1 mouse cellular context compared by ENCODE assay signal in genomic region chr5:135302454-135302853, GRCm38 (mm10).
TF ChIP-seq lines count a peak whose summit lies in the region.

No protein-coding gene starts in this region.

TF ChIP-seq in MEL, 35 proteins besides CTCF, POLR2A, EP300 and RAD21:
- TF ChIP-seq NRF1 (IDR thresholded peaks at IDR 0.05; ENCODE audit: insufficient read depth, low read depth, low read length, poor library complexity, severe bottlenecking) (no peak), JUND (IDR thresholded peaks at IDR 0.05; ENCODE audit: low read depth, low read length) (no peak), ZNF384 (IDR thresholded peaks at IDR 0.05; ENCODE audit: low read depth, low read length) (no peak), GABPA (IDR thresholded peaks at IDR 0.05; ENCODE audit: low read depth, low read length) (no peak), CHD1 (IDR thresholded peaks at IDR 0.05; ENCODE audit: low read depth, low read length) (no peak), MAX (IDR thresholded peaks at IDR 0.05; ENCODE audit: low read length) (no peak), TCF12 (IDR thresholded peaks at IDR 0.05; ENCODE audit: low read depth, low read length) (no peak), POLR2AphosphoS2 (IDR thresholded peaks at IDR 0.05; ENCODE audit: low read length) (no peak), HCFC1 (IDR thresholded peaks at IDR 0.05; ENCODE audit: low read depth, low read length) (no peak), MEF2A (IDR thresholded peaks at IDR 0.05; ENCODE audit: extremely low read depth, insufficient replicate concordance, low read depth, low read length, poor library complexity, severe bottlenecking) (no peak), ELF1 (IDR thresholded peaks at IDR 0.05; ENCODE audit: low read depth, low read length) (no peak), MAZ (IDR thresholded peaks at IDR 0.05; ENCODE audit: low read depth, low read length) (no peak), MYB (IDR thresholded peaks at IDR 0.05; ENCODE audit: low read depth, low read length) (no peak), ZC3H11A (IDR thresholded peaks at IDR 0.05; ENCODE audit: low read depth, low read length) (no peak), GATA1 (IDR thresholded peaks at IDR 0.05; ENCODE audit: low read depth, low read length) (no peak), MYC (IDR thresholded peaks at IDR 0.05; ENCODE audit: low read depth, low read length) (no peak), BHLHE40 (IDR thresholded peaks at IDR 0.05; ENCODE audit: borderline replicate concordance, low read depth, low read length) (no peak), ZKSCAN1 (IDR thresholded peaks at IDR 0.05; ENCODE audit: low read depth, low read length) (no peak), TAL1 (IDR thresholded peaks at IDR 0.05; ENCODE audit: low read length) (no peak)
